Mouse (Mus musculus): ENCODE data around the gene Nmnat1. TPM values are rescaled to one million over a fixed set of nuclear protein-coding genes. Genes with fewer than 3 reads are reported as not detected.
A peak's percentile ranks its signal among the peaks of the same experiment; 100 is the strongest.

Gene Nmnat1
- 10 to 100 TPM; 16.4 to 17.8 TPM for total RNA-seq (2021)
- long read RNA-seq, experiment 1, transcript Nmnat1-201 (5 exons, 1,238 nt), result major isoform, 11 of 20 reads
- long read RNA-seq, experiment 1, partial matches to known transcripts, result 8 of 20 reads
- long read RNA-seq, experiment 1, other reads (novel, unspliced or antisense), result 1 of 20 reads
- long read RNA-seq, experiment 2, transcript Nmnat1-201 (5 exons, 1,238 nt), result major isoform, 6 of 8 reads
- long read RNA-seq, experiment 2, partial matches to known transcripts, result 1 of 8 reads
- long read RNA-seq, experiment 2, other reads (novel, unspliced or antisense), result 0 of 8 reads

DNA sequence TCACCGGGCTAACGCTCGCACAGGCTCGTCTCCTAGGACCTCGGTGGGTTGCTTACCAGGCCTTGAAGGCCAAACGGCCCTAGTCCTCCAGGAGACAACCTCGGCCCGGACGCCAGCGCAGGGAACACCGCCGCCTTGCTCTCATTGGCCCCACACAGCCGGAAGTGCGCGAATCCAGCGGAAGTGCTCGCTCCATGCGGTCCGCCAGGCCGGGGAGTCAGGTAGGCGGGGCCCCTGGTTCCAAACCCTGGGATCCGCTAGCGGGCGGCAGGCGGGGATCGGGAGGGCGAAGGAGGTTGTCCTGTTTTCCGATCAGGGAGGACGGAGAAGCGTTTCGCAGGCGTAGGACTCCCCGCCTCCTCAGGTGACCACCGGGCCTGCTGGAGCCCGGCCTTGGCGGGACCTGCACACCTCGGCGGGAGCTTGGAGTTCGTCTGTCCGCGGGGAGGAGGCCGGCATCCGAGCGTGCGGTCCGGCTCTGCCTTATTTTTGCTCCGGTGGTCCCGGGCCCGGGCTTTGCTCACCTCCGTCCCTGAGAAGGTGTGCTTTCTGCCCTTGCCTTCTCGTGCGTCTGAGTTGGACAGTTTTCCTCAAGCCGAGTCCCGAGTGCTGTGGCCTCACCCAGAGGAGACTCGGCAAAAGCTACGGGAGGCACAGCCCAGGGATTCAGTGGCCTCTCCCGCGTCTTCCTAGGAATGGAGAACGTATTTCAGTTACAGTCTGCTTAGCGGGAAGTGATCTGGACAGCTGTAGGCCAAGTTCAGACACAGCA is at the start of gene Nmnat1, which contains the start of gene Lzic:
Gene Nmnat1, minus strand, starts transcription at position 150 of the 772 bp plus-strand sequence.
Gene Lzic, plus strand, starts transcription at position 177 of the 772 bp plus-strand sequence.
- peak; percentile 96 for DNase-seq

DNA sequence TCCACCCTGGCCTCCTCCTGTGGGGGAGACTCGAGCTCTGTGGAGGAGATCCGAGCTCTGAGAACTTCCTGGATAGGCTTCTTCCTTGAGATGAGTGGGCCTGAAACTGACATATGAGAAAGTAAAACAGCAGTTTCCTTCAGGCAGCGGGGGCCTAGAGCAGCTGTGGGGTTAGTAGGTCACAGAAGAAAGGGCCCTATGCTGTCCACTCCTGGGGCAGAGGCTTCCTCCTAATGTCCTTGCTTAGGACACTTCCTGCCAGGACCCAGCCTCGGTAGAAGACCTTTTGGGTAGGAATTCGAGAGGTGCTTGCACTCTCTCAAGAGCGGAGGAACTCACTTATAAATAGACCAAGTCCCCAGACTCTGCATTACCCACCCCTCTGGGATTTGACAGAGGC is 44.7 kb upstream of the Nmnat1 start:
- DNase-seq, result no peak

DNA sequence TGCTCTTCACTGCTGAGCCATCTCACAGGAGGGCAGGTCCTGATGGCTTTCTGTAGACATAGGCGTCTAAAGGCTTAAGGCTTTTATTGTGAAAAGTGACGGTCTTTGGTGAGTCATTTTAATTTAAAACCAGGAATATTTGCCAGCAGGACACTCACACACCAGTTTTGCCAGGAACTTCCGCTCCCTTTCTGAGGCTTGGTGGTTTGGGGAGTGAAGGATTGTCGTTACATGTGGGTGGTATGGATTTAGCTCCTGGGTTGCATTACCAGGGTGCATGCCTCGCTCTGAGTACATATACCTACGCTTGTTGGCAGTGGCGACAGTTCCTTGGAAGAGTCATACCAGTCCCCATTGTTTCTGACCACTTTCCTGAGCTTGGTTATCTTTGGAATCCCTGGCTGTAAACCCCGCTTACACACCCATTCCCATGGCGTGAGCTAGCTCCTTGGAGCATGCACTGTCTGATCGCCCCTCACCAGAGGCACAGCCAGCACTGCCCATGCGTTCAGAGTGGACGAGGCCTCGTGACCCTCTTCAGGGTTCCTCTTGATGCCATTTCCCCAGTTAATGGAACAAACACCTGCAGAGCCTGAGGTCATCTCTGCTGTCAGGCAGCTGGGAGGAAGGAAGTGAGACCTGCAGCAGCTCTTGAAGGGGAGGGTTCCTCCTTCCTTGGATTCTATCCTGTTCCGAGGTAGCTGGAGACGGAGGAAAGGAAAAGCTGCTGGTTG is 42.8 kb upstream of the Nmnat1 start:
- DNase-seq, result no peak

DNA sequence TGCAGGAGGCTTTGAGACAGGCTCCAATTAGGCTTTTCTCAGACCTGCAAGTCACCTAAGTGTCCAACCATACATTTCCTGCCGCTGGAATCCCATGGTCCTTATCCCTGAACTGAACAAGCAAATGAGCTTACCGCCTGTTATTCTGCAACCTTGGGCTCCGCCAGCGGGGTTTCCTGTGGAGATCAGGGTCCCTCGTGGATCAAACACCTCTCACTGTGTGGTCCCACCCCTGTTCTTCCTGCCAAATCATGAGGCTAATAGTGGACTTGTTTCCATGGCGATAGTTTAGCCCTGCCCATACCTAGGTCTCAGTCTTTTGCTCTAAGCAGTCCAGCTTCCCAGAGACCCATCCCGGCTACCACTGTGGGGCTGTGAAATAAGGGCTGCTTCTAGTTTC is 41.3 kb upstream of the Nmnat1 start:
- no peak for DNase-seq

DNA sequence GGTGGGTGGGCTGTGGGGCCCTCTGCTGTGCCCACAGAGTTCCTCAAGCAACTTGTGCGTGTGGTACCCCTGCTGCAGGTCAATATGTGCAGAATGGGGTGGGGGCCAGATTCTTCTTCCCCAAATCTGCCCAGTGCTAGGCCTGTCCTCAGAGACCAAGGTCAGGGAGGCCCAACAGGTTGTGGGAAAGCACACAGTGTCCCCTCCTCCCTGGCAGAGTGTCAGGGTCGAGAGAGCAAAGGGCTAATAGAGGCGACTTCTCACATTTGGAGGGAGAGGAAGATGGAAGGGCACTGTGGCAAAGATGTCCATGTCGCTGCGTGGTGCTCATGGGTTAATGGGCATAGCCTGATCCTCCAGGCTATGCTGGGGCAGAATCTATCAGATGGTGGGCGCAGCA is 40.8 kb upstream of the Nmnat1 start:
- peak in 1 of 2 experiments; percentile 35 for DNase-seq

DNA sequence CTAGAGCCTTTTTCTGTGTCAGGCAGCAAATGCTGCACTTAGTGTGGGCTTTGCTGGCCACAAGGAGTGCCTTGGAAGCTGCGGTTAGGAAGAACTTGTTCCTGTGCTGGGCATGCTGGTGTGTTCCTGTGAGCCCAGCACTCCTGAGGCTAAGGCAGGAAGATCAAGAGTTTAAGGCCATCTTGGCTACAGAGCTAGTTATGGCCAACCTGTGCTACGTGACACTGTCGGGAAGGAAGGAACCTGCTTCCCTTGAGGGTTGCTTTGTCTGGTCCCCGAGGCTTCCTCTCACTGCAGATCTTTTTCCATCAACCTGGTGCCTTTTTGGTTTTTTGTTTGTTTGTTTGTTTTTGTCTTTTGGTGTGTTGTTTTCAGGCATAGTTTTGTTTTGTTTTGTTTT is 40.2 kb upstream of the Nmnat1 start:
- DNase-seq, result no peak

DNA sequence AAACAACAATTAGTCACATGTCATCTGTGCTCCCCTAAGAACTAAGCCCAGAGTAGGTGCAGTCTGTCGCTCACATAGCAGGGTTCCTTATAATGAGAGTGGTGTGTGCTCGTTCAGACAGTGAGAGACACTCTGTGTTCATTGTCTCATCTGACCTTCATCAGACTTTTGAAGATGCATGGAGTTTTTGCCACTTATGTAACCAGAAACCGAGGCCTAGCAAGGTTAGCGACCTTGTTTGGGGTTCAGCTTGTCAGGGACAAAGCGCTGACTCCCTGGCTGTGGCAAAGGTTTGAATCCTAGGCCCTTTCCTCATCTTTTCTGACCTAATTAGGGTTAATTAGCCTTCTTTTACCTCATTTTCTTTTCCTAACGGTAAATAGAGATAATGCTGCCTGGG is 39.0 kb upstream of the Nmnat1 start:
- DNase-seq, result peak; percentile 34 to 40

DNA sequence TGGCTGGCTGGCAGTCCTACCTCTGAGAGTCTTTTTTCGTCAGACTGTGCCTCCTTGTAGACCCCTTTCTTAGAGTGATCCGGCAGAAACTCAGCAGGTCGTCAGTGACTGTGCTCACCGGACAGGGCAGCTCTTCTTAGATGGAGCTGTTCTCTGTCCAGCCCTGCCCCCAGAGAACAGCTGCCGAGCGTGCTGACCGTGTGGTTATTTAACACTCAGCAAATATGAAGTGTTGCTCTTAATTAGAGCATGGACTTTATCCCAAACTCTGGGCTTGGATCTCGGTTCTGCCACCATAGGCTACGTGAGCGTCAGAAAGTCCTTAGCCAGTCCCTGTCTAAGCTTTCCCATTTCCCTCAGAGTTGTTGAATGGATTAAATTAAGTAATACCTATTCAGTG is 36.3 kb upstream of the Nmnat1 start:
- DNase-seq, result no peak

DNA sequence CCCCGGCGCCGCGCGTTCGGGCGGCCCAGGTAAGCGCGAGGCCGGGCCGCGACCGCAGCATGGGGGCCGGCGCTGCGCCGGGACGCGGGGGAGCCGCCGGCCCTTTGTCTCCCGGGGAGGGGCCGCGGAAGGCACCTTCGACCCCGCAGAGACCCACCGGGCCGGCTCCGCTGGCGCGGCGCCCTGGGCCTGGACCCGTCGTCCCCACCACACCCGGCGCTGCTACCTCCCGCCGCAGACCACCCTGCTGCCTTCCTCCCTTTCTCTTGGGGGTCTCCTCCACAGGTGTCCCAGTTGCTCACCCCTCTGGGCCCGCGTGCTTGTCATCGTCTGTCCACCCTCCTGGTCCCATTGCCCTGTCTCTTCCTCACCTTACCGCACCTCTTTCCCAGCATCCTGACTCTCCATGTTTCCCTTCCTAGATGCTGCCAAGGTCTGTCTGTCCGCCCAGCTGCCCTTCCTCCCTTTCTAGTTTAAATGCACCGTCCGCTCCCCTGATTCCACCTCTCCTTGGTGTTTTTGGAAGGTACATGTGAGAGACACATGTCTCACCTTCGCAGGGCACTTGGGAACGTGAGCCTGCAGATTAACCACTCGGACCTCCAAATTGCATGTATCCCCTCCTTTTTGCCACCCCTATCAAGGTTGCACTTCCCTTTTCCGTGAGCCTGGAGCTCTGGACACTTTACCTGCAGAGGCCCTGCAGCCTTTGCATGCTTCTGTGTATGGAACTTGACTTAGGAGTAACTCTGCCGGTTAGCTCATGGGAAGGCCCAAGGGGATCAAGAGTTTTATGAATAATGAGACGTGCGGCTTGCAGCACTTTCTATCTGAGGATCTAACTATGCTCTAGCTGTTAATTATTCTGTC is 33.6 kb upstream of the Nmnat1 start:
- no peak for DNase-seq

DNA sequence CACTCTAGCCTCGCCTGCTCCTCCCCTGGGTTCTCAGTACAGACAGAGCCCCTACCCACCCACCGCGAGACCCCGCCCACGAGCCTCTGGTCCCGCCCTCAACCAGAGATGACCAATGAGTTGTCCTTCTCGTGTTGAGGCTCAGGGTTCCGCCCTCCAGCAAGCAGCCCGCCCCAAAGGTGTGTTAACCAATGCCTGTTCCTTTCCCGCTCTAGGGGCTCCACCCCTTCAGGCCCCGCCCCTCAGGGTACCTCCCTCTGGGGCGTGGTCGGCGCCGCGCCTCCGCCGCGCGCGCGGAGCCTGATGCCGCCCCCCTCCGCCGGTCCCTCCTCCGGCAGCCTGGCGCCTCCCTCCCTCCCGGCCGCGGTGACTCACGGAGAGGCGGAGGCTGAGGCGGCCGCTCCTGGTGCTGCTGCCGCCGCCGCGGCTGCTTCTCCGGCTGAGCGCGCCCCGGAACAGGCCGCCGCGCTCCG is 32.9 kb upstream of the Nmnat1 start, which contains the start of gene Ctnnbip1:
Gene Ctnnbip1, plus strand, starts transcription at position 369 of the 473 bp plus-strand sequence.
- DNase-seq, result peak; percentile 98 to 99

DNA sequence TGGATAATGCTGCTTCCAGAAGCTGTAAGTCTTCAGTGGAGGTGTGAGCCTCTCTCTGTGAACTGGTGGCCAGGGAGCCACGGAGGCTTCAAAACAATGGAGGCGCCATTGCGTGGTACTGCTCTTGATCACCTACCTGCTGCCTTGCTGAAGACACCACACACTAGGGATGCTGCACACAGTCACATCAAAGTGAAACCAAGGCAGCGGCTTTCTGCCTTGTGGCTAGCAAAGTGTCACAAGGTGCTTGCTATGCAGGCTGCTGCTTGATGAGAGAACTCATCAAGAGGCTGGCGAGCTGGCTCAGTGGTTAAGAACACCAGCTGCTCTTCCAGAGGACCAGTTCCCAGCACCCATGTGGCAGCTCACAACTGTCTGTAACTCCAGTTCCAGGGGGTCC is 30.7 kb upstream of the Nmnat1 start:
- no peak for DNase-seq

DNA sequence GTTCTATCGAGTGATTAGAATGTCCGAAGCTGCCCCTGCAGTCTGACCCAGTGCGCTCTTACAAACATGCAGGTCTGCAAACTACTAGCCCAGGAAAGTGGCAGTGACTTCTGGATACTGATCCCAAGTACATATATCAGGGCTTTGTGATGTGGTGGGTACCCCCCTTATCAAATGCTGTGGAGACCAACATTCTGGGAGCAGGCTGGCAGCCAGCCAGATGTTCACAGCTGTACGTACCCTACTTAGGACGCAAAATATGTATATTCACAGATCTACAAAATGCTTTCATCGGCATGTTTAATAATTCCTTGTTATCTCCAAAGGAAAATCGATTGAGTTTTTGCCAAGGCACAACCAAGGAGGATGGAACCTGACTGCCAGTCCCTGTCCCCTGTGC is 27.1 kb upstream of the Nmnat1 start:
- DNase-seq, result no peak

DNA sequence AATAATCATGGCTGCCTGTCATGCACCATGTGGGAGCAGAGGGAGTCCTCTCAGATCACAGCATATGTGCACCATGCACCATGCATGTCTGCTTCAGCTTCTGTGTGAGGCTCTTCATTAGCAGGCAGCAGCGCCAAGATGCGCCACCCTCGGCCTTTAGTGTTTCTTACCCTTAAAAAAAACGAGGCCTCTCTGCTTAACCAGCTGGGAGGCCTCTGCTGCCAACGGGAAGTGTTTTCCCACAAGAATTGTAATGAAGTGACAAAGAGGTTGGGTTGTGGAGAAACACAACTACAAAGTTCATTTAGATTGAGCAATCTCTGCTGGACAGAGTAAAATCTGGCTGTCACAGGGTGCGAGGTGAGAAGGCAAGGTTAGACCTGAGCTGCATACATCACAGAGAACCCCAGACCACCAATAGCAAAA is 26.2 kb upstream of the Nmnat1 start:
- DNase-seq, result no peak

DNA sequence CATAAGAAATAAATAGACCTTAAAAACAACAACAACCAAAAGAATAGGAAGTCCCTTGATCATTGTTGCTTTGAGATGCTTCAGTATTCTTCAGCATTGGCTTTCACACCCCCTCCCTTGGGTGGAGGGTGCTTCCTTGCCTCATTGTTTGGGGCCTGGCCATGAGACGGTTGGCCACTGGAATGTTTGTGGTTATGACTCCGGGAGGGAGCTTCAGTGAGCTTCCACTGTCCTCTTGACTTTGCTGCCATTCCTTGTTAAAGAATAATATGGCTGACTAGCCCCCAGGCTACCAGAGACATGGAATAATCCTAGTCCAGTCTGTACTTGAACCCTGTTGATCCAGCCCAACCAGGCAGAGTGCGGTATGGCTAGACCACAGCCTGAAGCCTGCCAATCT is 21.9 kb upstream of the Nmnat1 start:
- no peak for DNase-seq

DNA sequence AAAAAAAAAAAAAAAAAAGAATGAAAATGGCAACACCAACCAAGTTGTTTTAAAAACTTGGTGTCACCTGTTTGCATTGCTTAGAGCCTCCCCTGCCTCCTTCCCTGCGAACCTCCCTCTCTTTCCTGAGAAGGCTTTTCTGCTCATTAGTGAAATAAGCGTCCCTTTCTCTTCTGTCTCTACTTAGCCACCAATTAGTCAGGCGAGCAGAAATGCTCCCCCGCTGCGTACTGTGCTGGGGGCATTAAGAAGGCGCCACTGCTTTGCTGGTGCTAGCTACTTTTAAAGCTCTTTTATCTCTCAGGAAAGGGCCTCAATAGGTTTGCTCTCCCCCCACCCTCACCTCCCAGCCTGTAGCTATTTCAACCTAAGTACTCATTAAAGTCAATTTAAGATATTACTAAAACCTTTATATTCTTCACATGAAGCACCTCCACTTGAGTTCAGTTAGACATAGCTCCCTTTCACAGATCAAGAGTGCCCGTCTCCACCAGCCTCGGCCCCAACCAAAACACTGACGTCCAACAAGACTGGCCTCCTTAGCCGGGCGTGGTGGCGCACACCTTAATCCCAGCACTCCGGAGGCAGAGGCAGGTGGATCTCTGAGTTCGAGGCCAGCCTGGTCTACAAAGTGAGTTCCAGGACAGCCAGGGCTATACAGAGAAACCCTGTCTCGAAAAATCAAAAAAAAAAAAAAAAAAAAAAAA is 20.4 kb upstream of the Nmnat1 start:
- no peak for DNase-seq

DNA sequence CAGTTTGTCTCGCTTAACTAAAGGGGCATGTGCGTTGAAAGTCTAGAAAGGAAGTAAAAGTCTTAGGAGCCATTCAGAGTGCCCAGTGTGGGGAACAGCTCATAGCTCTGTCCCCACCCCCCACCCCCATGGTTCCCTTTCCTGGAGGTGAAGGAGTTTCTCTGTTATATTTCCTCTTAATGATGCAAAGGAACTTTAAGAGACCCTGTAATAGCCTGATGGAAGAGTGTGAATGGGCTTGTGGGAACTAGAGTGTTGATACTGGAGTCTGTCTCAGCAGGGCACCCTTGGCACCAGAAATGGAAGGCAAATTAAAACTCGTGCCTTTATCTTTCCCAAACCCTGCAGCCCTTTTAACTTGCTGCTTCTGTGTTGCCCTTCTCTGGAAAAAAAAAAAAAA is 19.9 kb upstream of the Nmnat1 start:
- DNase-seq, result no peak

DNA sequence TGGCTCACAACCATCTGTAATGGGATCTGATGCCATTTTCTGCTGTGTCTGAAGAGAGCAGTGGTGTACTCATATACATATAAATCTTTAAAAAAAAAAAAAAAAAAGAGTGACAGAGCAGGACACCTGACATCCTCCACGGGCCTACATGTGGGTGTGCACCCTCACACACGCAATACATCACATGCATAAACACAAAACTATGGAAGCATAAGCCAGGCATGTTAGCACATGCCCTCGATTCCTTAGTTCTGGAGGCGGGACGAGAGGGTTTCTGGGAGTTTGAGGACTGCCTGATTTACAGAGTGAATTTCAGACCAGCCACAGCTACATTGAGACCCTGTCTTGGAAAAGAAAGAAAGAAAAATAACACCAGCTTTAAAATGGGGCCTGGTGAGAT is 19.4 kb upstream of the Nmnat1 start:
- no peak for DNase-seq

DNA sequence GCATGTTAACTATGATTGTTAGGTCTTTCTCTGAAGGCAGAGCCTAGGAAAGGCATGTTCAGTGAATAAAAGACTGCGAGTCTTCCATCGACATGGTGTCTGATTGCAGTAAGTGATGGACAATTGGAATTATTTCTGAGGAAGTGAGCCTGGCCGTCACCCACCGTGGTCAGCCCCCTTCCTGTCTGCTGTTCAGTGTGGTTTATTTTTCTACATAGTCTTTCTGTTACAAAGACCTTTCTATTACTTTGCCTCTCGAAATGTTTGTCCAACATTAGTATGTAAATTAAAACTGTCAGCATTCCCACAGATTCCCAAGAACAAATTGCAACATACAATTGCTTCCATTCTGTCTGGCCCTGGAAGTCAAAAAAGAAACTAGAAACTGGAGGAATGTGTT is 14.8 kb upstream of the Nmnat1 start:
- DNase-seq, result no peak

DNA sequence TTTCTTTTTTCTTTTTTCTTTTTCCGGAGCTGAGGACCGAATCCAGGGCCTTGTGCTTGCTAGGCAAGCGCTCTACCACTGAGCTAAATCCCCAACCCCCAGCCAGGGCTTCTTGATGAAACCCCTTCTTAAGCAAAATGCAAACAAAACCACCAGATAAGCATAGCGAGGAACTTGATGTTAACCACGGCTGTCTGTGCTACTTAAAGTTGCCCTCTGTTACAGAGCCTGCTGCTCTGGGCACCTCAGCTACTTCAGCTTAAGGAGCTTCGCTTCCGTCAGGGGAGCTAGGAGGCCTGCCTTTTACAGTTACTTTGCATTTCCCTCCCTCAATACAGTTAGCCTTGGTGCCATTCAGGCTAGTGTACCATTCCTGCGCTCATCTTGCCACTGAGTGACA is 13.9 kb upstream of the Nmnat1 start:
- no peak for DNase-seq

DNA sequence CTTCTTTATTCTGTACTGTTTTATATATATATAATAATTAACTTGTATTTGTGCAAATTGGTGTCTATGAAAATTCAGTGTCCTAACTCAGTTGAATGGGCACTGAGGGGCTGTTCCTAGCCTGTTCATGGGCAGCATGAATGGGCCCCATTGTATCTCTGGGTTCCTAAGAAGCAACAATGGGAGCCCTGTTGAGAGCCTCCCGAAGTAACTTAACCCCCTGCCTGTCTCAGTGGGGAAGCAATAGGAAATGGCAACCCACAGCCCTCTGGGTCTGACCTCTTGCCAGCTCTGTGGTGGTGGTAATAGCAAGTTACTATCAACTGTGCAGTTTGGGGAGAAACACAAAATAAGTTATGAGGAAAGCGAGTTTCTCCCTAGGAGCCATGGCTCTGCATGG is 11.6 kb upstream of the Nmnat1 start:
- DNase-seq, result no peak

DNA sequence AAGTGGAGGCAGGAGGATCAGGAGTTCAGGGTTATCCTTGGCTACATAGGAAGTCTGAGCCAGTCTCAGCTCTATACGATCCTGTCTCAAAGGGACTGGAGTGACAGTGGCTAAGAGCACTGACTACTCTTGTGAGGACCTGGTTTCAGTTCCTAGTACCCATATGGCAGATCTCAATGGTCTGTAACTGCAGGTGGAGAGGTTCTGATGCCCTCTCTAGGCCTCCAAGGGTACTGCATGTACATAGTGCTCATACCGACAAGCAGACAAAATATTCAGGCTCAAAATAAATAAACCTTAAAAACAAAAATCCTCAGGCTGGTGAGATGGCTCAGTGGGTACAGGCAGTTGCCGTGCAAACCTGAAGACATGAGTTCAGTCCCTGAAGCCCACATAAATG is 6.1 kb upstream of the Nmnat1 start:
- DNase-seq, result no peak

Measured in adrenal gland, postnatal 36 days (tissue).